Mouse (Mus musculus) gonadal fat pad, adult 2 months (tissue): ENCODE measurements around the gene Apobec3. TPM values are rescaled to one million over a fixed set of nuclear protein-coding genes. Genes with fewer than 3 reads are reported as not detected.
"Not testable (repeated sequence)": the region's sequence is repeated elsewhere in the genome, so short reads cannot be mapped to it uniquely, and the experiment has no call there.

ENCODE experiments used
- DNase-seq: peaks from one replicate; pipeline ENCODE4 v3.0.0-alpha.2; 2012; ENCODE audit warnings: low read depth
- polyA plus RNA-seq: library from polyadenylated mRNA; depleted of rRNA; stranded (reverse); fragments of >200 nt; gene quantifications from 2 replicates; pipeline ENCODE4 v1.2.3, GENCODE M21; 2012

Gene Apobec3
- polyA plus RNA-seq, 1 experiment, result 56.4 TPM

DNA sequence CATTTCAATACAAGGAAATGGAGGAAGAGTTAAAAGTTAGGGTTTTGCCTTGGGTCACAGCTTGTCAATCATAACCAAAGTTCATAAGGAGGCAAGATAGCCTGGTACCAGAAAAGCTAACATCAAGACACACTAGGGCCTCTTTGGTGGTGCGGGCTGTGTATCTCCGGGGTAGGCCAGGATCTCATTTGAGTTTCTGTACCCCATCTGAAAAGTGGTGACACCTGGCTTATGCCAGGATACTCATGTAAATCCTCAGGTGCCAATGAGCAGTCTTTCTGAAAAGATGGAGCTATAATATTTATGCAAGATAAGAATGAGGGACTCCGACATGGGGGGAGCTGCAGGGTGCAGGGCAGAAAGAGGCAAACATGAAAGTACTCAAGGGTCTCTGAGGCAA is 36.9 kb downstream of the Apobec3 start:
- no peak for DNase-seq

DNA sequence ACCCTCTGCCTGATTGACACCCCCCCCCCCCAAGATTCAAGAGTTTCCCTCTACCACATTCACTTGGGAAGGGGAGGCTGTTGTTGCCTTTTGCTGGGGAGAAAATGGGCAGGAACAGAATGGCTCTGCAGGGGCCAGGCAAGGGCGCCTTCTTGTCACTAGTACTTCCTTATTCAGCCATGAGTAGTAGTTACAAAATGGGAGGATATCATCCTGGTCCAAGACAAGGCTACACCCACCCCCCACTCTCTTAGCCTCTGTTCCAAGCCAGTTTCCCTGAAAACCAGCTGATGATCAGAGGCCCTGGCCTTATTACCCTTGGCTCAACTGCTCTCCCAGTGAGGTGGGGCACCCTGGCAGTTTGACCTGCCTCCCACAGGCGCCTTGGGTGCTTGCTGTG is 37.3 kb downstream of the Apobec3 start:
- no peak for DNase-seq

DNA sequence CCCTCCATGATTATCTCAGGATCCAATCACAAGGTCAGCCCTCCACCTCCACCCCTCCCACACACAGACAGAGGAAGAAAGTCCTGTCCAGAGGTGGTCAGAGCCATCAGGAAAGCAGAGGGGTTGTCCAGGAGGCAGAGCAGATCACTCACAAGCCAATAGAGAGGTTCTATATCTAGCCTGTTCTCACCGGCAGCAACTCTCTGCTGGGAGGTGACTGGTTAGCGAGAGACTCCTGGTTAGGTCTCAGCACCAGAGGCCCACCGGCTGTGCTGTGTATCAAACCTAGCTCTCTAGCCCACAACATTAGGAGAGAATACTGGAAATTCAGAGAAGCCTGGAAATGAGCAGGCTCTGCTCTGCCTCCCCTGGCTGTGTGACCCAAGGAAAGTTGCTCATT is 38.3 kb downstream of the Apobec3 start:
- DNase-seq, result no peak

DNA sequence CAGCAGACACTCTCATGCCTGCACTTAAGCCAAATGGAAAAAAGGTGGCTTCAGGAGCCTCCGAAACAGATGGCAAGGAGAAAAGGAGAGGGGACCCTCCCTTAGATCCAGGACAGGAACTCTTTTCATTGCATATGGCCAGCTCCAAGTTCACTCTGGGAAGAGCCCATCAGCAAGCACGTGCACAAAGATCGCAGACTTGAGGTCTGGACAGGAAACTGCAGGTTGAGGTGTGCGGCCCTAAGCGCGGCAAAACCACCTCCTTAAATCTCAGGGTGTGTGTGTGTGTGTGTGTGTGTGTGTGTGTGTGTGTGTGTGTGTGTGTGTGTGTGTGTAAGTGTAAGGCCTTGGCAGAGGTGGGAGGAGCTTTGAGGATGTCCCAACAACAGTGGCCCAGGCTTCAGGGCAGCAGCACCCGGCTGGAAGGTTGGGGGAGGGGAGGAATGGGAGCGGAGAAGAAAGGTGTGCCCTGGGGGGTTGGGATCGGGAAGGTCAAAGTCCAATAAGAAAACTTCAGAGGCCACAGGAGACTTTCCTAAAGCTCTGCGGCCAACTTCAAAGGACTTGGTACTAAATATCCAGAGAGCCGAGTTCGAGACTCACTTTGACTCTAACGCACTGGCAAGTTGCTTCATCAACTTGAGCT is 40.2 kb downstream of the Apobec3 start:
- DNase-seq, result no peak

DNA sequence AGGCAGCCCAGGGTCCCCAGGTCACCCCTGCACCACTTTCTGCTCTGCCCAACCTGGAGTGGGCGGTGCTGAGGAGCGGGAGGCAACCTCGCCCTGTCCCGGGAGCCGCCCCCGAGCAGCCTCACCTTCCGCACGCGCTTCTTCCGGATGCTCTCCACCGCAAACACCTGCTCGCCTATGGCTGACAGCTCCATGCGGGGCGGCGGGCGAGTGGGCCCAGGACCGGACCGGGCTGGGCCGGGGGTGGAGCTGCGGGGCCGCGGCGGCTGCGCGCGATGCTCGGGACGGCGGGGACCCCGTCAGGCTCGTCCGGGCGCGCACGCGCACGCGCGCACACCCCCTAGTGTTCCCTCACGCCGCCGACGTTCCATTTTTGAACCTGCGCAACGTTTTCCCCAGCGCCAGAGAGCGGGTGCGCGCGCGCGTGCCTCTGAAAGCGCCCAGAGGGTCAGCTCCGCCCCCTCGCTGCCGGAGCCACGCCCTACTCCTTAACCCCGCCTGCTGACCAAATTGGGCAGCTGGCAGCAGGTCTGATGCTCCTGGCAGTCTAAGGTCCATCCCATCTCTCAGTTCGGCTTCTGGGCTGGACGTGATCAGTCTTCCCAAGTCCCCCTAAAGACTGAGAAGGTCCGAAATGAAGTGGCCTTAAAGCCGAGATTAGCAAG is 41.0 kb downstream of the Apobec3 start:
- no peak for DNase-seq

DNA sequence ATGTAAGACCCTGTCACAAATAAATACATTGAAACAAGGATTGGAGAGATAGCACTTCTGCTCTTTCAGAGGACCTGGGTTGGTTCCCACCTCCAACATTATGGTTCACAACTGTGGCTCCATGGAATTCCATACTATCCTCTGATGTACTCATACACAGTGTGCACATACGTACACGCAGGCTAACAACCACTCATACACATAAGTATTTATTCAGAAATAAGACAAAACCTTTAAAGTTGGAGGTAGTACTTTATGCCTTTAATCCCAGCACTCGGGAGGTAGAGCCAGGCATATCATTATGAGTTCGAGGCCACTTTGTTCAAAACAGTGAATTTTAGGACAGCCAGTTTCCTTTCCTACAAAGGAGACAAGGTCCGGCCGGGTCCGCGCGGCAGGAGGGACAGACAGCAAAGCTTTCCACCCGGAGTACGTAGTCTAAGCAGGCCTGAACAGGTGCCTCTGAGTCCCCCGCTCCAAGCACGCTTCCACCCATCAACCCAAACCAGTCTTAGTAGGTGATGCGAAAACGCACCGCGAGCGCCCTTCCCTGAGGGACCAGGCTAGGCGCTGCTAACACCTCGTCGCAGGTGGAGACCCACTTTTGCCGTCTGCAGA is 41.7 kb downstream of the Apobec3 start:
- no peak for DNase-seq

DNA sequence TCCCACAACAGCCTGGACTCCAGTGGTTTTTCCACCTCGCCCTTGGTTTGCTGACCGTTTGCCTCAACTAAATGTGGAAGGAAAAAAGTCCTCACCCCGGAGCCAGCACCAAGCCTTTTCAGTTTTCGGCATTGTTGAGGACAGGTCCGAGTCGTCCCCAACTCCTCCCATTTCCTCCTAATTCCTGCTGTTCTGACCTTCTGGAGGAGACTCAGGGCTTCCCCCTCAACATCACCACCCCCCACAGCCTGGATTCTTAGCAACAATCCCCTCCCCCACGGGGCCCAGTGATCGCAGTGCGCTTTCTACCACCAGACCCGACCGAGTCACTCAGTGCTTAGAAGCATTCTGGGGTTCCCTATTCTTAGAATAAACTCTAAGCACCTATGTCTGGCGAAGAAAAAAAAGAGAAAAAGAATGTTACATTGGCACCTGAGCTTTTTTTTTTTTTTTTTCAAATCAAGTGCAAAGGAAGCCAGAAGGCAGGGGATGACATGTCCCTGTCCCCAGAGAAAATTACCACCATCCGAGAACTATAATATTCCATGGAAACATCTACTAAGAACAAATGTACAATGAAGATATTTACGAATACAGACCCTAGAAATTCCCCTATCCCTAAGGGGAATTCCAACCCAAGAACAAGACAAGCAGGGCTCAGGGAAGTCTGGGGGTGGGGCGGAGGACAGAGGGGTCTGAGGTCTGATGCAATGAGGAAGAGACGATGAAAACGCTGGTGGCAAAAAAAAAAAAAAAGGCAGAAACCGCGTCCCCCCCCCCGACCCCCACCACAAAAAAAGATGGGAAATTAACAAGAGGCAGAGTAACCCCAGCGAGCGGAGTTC is 42.4 kb downstream of the Apobec3 start:
- DNase-seq, result no peak

DNA sequence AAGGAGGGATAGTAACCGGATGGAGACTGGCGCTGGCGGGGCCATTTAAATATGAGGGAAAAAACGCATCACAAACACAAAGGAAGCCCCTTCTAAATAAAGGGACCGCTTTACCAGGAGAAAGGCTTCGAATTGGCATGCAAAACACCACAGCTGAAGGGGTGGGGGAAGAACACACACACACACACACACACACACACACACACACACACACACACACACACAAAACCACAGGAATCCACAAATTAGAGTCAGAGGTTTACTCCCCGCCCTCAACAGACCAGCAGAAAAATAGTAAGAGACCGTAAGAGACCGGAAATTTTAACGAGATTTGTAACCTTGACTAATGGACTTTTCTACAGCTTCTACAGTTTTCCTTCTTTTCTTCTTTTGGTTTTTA is 43.3 kb downstream of the Apobec3 start:
- no peak for DNase-seq

DNA sequence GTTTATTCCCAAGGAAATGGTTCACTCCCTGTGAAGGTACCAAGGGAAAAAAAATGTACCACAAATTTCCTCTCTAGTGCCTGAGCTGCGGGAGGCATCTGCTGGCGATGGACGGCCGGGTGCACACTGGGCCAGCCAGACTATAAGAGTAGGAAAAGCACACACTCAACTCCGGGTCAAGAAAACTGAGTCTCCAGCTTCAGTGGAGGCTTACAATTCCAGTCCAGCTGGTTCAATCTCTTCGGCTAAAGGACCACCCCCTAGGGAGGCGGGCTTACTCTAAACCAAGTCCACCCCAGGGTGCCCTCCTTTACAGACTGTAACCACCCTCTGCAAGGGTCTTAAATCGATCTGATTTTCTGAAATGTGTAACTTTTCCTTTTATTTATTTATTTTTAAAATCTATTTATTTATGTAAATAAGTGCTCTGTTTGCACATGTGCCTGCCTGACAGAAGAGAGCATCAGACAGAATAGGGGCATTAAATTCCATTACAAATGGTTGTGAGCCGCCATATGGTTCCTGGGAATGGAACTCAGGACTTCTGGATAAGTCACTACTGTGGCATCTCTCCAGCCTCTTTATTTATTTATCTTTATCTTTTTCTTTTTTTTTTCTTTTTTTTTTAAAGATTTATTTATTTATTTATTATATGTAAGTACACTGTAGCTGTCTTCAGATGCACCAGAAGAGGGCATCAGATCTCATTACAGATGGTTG is 44.4 kb downstream of the Apobec3 start:
- DNase-seq, result no peak

DNA sequence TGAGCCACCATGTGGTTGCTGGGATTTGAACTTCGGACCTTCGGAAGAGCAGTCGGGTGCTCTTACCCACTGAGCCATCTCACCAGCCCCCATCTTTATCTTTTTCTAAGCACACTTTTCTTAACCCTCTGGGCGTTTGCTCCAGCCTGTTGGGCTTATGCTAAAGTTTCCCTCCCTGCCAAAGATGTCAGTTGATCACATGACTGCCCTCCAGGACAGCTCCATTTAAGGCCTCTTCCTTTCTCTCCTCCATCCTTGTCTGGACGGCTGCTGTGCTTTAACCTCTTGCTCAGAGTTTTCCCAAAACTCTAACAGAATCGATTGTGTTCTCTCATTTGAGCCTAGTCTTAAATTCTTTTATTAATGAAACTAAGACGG is 44.9 kb downstream of the Apobec3 start:
- DNase-seq, result no peak

DNA sequence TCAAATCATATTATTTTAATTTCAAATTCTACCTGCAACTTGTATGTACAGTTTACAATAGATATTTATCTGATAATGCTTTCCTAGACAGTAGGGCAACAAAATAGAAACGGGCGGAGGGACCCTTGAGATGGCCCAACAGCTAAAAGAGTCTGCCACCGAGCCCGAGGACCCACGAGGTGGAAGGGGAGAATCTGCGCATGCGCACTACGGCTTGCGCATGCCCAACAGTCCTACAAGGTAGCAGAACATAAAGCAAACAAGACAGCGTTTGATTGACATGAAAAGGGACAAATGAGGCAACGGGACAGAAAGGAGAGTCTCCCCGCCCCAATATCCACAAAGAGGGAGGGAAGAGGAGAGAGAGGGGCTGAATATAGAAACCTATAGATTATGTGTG is 47.6 kb downstream of the Apobec3 start:
- DNase-seq, result no peak

DNA sequence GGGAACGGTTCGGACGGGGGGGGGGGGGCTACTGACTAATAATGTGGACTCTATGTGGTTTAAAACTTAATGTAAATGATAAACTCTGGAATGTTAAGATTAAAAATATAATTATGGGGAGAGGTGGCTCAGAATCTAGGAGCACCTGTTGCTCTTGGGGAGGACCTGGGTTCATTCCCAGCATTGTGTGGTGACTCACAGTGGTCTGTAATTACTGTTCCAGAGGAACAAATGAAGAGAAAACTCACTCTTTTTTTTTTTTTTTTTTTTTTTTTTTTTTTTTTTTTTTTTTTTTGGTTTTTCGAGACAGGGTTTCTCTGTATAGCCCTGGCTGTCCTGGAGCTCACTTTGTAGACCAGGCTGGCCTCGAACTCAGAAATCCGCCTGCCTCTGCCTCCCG is 48.0 kb downstream of the Apobec3 start:
- DNase-seq, result not testable (repeated sequence)

DNA sequence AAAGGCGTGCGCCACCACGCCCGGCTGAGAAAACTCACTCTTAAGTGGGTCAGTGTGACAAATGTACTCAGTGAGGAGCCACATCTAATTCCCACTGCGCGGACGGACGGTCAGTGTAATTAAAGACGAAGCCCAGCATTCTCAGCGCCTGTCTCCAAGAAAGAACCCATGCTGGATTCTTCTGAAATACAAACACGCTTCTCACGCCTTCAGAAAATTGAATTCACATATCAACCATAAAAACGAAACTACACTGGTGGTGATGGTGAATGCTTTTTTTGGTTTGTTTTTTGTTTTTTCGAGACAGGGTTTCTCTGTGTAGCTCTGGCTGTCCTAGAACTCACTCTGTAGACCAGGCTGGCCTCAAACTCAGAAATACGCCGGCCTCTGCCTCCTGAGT is 48.5 kb downstream of the Apobec3 start:
- DNase-seq, result no peak

DNA sequence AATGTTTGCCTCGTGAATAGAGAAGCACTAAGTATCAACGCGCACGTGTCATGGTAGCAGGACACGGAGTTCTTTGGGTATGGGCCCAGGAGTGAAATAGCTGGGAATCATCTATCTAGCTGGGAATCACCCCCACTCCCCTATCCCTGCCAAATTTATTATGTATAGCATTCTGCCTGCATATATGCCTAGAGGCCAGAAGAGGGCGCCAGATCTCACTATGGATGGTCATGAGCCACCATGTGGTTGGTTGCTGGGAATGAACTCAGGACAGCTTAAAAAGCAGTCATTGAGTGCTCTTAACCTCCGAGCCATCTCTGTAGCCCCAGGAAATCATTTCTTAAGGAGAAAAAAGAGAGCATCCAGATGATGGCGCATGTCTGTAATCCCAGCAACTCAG is 49.5 kb downstream of the Apobec3 start:
- DNase-seq, result no peak

DNA sequence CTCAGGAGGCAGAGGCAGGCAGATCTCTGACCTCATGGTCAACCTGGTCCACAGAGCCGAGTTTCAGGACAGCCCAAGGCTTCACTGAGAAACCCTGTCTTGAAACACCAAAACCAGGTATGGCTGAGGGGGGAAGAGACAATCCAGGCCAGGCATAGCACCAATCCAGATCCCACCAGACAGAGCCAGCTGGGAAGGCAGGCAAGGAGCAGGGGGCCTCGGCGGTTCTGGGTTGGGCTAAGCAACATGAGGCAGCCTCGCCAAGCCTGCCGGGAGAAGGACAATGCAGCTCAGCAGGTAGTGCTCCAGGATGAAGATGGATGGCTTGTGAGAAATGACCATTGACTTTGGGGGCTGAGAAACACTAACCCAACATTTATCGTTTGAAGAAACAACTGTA is 51.1 kb downstream of the Apobec3 start:
- no peak for DNase-seq

DNA sequence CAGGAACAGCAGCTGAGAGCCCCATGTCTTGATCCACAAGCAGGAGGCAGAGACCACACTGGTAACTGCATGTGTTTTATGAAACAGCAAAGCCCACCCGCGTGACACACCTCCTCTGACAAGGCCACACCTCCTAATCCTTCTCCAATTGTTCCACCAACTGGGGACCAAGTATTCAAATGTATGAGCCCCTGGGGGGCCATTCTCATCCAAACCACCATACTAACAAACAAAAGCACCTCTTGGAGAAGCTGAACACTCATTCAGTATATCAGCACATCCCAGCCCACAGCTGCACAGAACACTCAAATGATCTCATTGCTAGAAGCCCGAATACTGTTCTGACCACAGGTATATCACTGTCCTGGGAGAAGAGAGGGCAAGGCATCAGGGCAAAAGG is 52.1 kb downstream of the Apobec3 start:
- DNase-seq, result no peak

DNA sequence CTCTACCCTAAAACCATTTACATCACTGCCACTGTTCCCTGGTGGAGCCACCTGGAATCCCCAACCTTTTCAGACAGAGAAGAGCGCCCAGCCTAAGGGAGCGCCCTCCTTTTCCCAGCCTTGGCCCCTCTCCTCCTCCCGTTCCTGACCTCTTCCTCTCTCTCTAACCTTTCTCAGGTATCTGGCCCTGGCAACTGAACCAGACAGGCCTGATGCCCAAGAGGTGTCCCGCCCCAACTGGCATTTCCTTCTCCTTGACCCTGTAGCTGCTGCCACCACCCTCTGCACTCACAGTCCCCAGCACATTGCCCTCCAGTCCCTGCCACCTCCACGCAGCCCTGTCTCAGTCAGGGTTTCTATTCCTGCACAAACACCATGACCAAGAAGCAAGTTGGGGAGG is 53.5 kb downstream of the Apobec3 start:
- no peak for DNase-seq

DNA sequence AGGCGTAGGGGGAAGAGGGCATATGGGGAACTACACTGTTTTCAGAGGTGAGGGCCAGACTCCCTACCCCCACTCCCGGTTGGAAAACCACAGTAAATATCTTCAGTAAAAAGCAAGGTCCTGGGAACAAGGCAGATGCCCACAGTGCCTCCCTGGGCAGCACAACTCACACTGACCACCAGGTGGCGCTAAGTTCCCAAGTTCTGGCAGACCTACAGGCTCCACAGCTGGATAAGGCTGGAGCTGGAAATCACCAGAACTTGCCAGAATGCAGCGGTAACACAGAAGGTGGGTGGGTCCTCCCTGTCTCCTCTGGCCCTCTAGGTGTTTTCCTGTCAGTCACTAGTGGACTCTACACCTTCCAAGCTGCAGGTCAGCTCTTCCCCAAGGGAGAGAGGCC is 54.6 kb downstream of the Apobec3 start:
- DNase-seq, result no peak

DNA sequence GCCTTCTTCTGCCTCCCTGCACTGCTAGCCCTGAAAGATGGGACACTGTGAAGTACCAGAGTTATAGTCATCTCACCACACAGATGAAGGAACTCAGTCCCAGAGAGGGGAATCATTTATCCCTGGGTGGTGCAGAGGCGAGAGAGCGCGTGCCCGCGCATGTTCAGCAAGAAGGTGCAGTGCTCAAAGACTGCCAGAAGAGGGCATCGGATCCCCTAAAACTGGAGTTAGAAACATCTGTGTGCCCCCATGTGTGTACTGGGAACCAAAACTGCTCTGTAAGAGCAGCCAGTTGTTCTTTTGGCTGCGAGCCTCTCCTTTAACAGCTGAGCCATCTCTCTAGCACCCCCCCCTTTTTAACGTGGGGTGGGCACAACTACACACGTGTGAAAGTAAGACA is 55.3 kb downstream of the Apobec3 start:
- DNase-seq, result no peak

DNA sequence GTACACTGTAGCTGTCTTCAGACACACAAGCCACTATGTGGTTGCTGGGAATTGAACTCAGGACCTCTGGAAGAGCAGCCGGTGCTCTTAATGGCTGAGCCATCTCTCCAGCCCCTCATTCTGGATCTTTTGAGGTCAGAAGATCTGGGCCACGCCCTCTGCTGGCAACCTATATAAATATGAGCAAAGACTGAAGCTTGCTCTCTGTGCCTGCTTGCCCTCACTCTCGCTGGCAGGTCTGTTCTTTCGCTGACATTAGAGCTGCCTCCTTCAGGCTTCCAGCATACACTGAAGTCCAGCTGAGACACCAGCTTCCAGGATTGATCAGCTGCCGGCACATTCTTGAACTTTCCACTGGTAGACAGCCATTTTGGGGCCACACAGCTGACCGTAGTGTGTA is 56.2 kb downstream of the Apobec3 start:
- DNase-seq, result no peak

DNA sequence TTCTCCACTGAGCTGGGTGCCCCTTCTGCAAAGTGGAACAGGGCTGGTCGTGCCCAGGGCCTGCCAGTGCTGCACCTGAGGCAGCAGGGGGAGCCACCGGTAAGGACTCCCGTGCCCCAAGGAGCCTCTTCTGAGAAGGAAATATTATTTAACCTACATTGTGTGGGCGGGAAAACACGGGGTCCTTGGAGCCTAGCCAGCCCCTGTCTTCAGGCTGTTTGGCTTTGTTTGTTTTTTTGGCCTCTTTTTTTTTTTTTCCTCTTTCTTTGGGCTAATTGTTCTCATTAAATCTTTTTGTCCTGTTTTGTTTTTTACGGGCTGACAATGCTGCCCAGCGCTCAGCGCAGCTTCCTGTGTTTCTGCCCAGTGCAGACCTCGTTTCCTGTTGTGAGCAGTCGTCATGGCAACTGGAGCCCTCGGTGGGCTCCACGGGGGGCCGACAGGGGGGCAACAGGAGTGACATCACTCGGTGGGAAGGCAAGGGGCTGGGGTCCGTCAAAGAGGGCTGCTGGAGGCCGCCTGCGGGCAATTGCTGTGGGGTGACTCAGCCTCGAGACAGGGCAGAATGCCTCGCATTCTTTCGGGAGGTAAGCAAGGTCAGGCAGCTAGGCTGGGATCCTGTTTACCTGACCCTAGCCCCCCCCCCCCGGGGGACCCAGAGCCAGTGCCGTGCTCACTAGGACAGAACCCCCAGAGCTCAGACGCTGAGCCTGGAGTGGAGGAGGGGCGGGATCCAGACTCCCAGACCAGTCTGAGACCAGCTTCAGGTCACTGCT is 59.0 kb downstream of the Apobec3 start:
- DNase-seq, result no peak
